Mouse (Mus musculus) spleen, postnatal 14 days (tissue): ENCODE results near the gene Tstd2.

Experiments
- DNase-seq, 2 experiments: peaks; one replicate each; pipeline ENCODE4 v3.0.0; 2021 to 2022; ENCODE audit warnings: low spot score in 2 of 2

Tstd2 gene

DNA sequence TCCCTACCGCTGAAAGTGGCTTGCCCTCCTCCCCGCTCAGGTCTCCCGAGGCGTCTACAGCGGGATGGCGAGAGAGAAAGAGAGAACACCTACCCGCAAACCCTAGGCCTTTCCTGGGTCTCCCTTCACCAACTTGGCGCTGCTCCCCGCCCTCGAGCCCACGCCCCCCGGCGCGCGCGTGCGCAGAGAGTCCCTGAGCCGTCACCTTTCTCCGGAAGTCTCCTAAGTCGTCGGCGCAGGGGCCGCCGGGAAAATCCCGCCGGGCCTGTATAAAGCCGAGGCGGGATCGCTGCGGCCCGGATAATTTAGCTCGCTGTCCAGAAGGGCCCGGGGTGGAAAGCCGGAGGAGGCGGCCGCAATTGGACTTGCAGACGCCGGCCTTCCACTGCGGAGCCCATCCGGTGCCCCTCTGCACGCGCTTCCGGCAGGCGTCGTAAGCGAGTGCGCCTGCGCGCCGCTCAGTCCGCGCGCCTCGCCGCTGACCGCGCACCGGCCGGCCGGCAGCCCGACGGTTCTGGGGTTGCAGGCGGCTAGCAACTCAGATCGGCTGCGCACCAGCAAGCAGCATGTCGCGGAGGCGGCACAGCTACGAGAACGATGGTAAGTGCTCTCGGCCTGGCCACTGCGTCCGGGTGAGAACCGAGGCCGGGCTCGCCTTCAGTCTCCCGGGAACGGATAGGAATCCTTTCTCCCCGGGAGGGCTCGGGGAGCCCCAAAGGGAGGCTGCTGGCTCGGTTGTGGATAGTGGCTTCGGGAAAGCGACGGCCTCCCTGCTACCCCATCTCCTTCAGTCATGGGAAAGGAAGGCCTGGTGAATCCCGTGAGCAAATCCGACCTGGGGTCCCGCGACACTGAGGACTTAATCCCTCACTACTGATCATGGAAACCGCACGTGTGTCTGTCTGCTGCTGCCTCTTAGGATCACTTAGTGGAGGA, at the start of gene Tstd2, which contains the start of gene Ncbp1:
TSS of gene Tstd2 (minus strand) at position 408 of the 936 bp plus-strand sequence.
TSS of gene Ncbp1 (plus strand) at position 327 of the 936 bp plus-strand sequence.
- peak; percentile 83 to 86 for DNase-seq

DNA sequence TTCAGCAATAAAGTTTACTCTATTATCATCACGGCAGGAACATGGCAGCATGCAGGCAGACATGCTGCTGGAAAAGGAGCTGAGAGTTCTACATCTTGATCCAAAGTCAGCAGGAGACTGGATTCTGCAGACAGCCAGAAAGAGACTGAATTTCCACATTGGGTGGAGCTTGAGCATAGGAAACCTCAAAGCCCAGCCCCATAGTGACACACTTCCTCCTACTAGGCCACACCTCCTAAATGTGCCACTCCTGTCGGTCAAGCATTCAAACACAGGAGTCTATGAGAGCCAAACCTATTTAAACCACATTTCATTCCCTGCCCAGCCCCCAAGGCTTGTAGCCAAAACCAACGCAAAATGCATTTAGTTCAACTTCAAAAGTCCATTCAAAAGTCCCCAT, 48.0 kb upstream of the Tstd2 start:
- DNase-seq, result no peak

DNA sequence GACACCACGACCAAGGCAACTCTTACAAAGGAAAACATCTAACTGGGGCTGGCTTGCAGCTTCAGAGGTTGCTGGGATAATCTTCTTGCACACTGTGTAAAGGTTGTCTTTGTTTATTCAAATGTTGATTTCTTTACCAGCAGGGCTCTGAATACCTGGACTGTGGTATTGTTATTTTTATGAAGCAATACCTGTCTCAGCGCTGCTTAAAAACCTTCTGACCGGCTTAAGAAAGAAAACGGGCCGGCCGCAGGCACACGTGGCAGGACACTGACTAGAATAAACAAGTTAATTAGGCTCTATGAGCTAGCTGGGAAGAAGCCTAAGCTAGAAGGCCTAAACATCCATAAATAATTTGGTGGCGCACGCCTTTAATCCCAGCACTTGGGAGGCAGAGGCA, 47.4 kb upstream of the Tstd2 start:
- no peak for DNase-seq

DNA sequence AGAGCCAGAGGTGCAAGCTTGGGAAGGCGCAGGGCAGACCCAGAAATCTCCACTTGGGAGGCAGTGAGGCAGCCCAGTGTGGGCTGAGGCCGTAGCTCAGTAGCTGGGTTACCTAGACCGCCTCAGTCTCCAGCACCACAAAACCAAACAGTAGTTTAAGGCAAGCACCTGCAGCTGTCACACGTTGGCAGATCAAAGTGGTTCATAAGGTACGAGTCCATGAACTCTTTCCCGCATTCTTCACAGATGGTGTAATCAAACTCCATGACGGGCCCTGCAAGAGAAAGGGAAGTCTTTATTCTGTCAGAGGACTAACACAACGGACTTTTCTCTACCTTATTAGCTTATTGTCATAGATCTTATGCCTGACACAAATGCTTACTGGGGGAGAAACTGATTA, 46.9 kb upstream of the Tstd2 start:
- no peak for DNase-seq

DNA sequence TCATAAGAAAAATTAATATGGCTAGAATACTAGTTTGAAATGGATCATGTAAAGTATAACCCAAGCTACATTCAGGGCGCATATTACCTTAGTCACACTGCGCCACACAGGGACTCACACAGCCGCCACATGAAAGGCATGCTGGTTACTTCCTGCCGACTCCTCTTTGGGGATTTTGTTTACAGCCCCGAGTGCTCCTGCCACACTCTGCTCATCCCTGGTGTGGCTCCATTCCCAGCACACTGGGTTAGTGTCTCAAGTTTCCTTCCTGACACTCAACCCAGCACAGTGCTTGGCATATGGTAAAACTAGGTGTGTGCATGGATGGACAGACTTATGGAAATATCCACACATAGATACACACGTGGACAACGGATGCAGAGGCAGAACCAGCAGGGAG, 43.7 kb upstream of the Tstd2 start:
- no peak for DNase-seq

DNA sequence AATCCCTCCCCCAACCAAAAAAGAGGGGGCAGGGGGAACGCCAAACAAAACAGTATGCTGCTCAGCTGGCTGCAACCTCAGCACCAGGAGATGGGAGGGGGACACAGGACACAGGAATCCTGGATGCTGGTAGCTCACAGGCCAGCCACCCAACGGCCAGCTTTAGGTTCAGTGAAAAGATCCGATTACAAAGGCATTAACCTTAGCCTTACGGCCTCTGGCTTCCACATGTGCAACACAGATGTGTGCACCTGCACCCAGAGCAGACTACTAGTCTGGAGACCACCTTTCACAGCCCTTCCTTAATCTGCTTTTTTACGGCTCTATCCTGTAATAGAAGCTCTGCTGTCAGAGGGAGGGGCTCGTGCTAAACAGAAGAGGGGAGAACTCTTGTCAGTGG, 42.7 kb upstream of the Tstd2 start:
- no peak for DNase-seq

DNA sequence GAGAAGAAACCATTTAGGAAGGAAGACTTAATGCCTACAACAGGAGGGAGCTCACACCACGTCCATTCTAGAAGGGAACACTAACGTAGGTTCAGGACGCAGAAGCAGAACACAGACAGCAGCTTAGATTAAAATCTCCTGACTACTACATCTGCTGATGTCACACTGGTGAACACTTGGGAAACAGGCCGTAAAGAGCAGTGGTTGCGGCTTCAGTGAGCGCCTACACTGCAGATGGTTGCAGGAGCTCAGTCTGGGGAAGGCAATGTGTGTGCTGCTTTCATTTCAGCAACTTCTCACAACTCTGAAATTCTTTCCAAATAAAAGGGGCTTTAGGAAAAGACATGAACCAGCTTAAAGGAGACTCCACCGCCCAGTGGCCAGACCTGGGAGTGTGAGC, 39.0 kb upstream of the Tstd2 start:
- no peak for DNase-seq

DNA sequence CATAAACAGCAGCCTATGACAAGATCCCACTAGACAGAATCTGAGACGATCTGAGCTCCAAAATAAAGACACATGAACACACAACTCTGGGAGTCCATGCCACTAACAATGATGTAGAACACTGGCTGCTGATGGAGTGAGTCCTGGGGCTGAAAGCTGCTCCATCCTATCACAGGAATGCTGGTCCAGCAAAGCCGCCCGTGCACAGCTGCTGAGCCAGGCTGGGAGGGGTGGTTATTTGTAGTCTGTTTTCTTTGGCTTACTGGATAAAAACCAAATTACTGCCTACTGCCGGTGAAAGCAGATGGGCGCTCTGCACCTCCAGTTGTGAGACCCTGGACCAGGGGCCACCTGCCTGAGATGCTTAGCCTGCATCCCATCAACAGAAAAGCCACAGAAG, 38.5 kb upstream of the Tstd2 start:
- no peak for DNase-seq

DNA sequence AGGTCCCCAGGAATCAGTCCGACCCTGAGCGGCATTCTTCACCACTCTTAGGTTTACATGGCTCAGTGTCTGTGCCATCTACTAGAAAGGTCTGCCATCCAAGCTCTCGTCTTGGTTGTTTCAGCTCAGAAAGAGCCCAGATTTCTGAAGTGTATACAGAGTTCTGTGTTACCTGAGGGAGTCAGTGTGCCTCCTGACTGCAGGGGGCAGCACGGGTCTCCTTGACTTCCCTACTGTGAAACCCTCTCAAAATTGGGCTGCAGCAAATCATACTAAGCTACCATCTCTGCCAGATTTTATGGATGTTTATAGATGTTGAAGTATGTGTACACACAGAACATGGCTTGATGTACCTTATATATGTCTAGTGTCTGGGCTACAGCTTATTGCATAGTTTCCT, 37.8 kb upstream of the Tstd2 start:
- no peak for DNase-seq

DNA sequence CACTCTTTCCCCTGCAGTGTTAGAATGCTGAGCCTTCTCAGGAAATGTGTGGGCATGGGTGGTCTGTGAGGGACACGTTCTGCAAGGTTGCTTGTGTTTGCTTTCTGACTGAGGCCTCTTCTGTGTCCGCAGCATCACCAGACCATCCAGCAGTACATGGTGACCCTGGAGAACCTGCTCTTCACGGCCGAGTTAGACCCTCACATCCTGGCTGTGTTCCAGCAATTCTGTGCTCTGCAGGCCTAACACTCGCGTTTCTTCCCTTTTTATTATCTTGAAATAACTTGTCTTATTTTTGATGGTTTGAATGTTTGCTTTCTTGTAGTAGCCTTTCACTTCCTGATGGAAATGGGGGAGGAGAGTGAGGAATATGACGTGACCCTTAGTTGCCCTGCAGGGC, 33.3 kb upstream of the Tstd2 start:
- DNase-seq, result no peak

DNA sequence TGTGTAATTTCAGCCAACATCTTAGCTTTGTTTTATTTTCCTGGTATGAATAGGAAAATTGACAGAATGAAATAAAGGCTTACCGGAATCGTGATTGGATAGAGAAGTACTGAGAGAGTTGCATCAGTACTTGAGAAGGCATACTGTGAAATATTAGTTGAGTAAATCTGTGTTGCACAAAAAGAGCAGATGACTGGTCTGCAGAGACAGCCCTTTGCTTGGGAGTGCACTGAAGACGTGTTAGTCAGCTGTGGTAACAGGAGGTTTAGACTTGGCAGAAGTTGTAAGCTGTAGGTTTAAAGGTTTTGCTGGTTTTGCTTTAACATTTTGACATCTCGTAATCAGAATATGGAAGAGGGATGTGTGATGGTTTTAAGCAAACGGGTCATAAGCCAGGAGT, 27.3 kb upstream of the Tstd2 start:
- DNase-seq, result no peak

DNA sequence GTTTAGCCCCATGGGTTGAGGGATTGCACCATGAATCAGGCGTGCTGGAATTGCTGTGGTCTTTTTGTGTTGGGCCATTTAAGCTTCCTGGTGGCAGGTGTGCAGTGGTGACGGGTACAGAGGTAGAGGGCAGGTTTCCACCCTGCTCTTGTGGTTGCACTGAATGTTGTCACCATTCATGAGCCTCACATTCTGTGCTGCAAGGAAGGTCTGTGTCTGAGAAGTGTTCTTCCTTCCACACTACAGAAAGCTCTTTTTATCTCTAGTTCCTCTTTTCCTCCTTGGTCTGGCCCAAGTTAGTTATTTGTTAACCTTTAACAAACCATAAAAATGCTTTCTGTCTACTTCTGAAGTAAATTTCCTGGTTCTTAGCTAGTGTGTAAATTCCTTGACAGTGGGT, 25.5 kb upstream of the Tstd2 start:
- no peak for DNase-seq

DNA sequence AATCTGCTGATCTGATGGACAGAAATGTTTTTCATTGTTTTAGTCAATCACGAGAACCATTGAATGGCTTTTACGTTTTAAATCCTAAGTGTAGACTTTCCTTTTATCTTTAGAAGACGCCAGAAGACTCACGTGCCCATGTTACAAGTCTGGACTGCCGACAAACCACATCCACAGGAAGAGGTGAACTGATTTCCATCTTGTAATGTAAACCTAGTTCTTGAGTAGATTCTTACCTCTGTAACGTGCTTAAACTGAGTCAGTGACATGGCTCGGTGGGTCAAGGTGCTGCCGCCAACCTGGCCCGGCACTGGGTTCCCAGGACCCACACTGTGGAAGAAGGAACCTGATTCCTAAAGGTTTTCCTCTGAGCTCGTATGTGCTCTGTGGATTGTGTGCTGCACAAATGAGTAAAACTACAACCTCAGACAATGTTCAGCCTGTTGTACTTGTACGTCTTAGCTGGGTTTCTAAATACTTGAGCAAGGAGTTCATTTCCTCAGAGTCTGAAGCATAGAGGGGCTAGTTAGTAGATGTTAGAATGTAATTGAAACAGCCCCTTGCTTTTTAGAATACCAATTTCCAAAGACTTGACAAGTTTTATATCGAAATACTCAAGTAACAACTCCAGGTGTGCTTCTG, 13.5 kb upstream of the Tstd2 start:
- DNase-seq, result no peak

DNA sequence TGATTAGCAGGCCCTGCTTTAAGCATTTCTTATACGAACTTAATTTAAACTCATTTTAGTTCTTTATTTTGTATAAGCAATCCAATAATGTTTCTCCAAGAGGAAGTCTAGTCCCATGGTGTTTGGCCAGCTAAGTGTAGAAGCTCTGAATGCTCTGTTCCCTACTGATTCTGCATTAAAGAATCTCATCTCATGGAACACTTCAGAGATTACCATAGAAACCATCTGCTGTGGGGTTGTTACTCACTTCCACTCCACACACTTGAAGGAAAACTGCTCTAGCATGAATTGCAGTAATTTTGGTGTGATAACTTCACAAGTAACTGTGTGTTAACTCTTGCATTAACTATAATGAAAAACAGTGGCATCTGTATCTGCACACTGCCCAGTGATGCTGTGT, 8.4 kb upstream of the Tstd2 start:
- DNase-seq, result no peak

DNA sequence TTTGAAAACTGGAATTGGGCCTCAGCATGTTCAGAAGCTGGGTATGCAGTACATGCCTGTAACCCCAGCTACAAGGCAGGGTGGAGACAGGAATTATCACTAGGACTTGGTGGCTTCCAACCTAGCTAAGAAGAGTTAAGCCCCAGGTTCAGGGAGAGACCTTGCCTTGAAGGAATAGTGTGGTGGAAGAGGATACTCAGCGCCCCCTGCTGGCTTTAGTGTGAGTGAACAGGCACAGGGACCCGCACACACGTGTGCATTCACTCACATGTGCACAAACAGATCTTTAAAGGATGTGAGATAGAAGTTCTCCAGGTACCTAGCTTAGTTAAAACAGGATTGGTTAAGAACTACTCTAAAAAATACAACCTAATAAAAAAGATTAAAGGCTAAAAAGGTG, 5.8 kb upstream of the Tstd2 start:
- peak in 1 of 2 experiments; percentile 19 for DNase-seq

DNA sequence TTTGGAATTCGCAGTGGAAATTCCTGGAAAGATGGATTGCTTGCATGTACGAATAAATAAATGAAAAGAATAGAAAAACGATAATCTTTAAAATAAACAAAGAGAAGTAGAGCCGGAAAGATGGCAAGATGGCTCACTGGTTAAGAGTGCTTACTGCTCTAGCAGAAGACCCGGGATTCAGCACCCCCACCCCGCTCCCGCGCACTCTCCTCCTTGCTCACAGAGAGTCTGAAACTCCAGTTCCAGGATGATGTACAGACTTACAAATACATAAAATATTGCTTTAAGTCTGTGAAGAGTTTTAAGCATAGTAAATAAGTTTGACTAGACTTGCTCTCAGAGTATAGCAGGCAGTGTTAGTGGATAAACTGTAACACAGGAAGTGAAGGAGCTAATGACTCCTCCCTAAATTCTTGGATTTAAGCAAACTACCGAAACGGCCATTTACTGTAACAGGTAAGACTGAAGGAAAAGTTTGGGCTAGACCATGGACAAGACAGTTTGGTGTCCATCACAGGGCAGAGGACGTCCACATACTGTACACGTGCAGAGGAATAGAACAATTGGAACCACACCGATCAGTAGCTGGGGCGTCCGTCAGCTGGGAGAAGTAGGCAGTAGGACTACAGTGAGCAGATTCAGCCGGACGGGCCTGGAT, 736 bp downstream of the Tstd2 start:
- DNase-seq, result no peak

DNA sequence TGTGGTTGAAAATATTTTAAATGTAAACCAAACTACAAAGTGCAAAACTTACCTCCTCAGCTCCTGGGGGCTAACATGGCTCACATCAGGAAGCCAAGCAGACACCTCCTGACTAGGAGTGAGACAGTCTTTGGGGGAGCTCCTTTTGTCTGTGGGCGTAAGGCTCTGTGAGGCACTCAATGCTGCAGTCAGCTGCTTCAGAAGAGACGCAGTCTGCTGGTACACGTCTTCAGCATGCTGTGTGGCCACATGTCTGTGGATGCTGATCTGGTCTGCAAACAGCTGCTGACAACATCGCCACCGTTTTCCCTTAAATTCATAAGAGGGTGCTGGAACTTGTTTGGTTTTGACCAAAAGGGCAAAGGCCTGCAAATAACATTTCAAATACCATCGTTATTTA, 6.7 kb downstream of the Tstd2 start:
- DNase-seq, result no peak

DNA sequence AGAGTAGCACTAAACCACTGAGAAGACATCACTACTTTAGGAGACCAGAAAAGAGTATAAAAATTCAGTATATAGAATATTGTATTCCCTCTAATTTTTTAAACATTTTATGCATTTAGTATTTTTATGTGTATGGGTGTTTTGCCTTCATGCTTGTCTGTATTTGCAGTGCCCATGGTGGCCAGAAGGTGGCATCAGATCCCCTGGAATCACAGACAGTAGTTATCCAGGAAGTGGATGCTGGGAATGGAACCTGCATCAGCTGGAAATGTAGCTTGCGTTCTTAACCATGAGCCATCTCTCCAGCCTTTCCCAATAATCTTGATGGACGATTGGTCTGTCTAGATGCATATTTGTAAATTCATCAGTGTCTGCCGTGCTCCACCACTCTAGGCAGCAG, 8.3 kb downstream of the Tstd2 start:
- peak; percentile 27 to 49 for DNase-seq

DNA sequence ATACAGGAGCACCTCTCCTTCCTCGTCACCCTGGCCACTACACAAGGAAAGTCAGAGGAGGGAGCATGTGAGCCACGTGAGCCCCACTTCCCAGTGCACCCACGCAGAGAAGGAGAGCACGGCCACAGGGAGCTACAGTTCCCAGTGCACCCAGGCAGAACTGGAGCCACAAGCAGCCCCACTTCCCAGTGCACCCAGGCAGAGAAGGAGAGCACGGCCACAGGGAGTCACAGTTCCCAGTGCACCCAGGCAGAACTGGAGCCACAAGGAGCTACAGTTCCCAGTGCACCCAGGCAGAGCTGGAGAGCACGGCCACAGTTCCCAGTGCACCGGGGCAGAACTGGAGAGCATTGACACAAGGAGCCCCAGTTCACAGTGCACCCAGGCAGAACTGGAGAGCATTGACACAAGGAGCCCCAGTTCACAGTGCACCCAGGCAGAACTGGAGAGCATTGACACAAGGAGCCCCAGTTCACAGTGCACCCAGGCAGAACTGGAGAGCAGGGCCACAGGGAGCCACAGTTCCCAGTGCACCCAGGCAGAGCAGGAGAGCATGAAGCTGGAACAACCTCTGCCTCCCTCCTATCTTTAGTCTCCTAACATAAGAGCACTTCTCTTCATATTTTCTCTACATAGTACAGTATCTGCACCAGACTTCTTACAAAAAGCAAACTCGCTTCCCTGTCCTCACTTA, 9.0 kb downstream of the Tstd2 start:
- DNase-seq, result no peak

DNA sequence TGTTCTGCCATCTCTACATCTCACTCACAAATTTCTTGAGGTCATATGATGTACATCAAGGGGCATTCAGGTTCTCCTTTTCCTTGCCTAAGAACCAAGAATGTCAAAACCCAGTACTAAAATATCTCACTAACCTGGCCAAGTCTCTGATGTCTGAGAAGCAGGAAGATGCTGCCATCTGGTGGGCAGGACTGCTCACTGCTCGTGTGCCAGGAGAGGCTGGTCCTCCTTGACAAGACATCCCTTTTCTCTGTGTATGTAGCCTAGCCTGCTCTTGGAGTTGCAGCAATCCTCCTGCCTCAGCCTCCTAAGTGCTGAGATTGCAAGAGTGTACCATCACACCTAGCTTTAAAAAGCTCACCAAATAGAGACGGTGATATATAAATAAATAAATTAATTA, 12.0 kb downstream of the Tstd2 start:
- DNase-seq, result peak; percentile 40 to 64

DNA sequence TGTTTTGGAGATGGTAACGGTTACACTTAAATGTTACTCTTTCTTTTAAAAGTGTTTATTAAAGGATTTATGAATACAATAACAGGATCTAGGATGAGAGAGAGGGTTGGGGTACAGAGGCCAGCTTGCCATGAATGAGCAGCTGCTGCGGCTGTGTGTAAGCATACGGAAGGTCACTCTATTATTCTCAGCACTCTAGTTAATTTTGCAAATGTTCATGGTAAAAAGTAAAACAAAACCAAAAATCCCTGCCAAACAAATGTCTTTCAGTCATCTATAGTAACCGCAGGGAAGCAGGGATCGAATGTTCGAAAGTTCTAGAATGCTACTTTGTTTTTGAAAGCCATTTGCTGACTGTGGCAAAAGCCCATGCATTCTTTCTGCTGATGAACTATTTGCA, 15.1 kb downstream of the Tstd2 start:
- no peak for DNase-seq

DNA sequence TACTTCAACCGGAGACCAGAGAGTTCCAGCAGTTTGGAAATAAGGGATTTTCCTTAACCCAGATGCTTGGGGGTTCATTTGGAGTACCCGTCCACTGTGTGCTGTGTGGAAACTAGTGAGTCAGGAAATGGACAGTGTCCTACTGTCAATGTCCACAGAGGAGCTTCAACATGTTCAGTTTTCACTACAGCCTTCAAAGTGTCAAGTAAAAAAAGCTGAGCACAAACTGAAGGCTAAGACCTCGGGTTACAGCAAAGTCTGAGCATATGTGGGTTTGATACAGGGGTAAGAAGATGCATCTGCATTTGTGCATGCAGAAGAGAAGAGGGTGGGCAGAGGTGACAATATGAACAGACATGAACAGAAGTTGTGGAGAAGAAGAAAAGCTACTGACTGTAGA, 17.7 kb downstream of the Tstd2 start:
- no peak for DNase-seq
